Mouse (Mus musculus) ES-Bruce4 (cell line): ENCODE data around the gene Jup.

Experiments
- CTCF ChIP-seq: IDR thresholded peaks from one replicate; pipeline ENCODE4 v1.8.1; 2011; ENCODE audit warnings: low read depth, low read length
- EP300 ChIP-seq: IDR thresholded peaks from 2 replicates; pipeline ENCODE4 v1.6.1; 2011; ENCODE audit warnings: low read depth, low read length; ENCODE audit not compliant: insufficient read depth
- POLR2A ChIP-seq: IDR thresholded peaks from one replicate; pipeline ENCODE4 v1.8.1; 2011; ENCODE audit warnings: low read length; ENCODE audit not compliant: insufficient read depth

GRCm38 (mm10) chr11:100360175-100360574 lies 37.4 kb downstream of the Jup start:
- TF ChIP-seq CTCF (peak; percentile 15), POLR2A (no peak), EP300 (no peak)
